Mouse (Mus musculus) testis, adult 2 months (tissue): ENCODE results near the gene Nav1.

ENCODE experiments used
- CTCF ChIP-seq: fragments of 200-500 bp; IDR thresholded peaks from 2 replicates; pipeline ENCODE4 v1.5.1; 2012; ENCODE audit warnings: low read depth, mild to moderate bottlenecking, inconsistent platforms, low read length, moderate library complexity; ENCODE audit not compliant: control insufficient read depth, insufficient read depth, insufficient replicate concordance
- POLR2A ChIP-seq: fragments of 200-500 bp; IDR thresholded peaks from 2 replicates; pipeline ENCODE4 v1.6.1; 2012; ENCODE audit warnings: low read depth, mild to moderate bottlenecking, inconsistent platforms, low read length, moderate library complexity; ENCODE audit not compliant: control insufficient read depth

- TF ChIP-seq CTCF (no peak), POLR2A (no peak)
Observed at GRCm38 (mm10) chr1:135562115-135562514, 45.0 kb downstream of the Nav1 start.
